Mouse (Mus musculus): ENCODE measurements around the gene Cirbp.

Cirbp gene

DNA sequence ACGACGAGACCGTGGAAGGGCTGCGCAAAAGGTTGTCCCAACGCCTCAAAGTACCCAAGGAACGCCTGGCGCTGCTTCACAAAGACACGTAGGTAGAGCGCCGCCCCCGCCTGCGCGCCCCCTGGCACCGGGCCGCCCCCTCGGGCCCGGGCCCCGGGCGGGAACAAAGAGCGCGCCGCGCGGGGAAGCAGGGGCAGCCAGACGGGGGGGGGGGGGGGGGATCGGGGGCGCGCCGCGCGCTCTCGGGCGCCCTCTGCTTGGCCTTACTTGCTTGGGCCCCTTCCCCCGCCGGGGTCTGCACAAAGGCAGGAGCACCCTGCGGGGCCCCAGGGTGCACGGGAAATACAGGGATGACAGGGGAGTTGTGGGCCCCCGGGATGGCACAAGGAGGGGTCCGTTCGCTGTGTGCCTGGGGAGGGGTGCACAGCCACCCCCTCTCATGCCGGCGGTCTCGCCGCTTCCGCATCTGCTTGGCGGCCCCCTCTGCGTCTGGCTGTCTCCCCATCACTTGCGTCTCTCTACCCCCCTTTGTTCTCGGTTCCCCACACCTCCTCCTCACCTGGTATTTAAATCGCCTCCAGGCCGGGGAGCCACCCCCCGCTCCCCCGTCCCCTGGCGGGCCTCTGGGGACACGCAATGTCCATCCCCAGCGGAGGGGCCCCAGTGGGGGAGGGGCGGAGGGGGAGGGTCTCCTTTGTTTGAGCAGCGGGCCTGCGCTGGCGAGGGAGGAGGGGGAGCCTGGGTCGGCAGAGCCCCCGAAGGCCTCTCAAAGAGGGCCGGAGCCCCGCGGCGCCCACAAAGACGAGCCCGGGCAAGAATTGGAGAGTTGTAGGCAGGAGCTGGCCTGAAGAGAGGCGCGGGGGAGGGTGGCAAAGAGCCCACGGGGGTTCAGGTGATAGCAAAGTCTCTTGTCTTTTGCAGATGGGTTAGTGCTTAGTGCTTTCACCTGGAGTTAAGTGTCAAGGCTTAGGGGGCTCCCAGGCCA is 15.3 kb upstream of the Cirbp start:
- DNase-seq (ENCODE audit: low spot score), result no peak

DNA sequence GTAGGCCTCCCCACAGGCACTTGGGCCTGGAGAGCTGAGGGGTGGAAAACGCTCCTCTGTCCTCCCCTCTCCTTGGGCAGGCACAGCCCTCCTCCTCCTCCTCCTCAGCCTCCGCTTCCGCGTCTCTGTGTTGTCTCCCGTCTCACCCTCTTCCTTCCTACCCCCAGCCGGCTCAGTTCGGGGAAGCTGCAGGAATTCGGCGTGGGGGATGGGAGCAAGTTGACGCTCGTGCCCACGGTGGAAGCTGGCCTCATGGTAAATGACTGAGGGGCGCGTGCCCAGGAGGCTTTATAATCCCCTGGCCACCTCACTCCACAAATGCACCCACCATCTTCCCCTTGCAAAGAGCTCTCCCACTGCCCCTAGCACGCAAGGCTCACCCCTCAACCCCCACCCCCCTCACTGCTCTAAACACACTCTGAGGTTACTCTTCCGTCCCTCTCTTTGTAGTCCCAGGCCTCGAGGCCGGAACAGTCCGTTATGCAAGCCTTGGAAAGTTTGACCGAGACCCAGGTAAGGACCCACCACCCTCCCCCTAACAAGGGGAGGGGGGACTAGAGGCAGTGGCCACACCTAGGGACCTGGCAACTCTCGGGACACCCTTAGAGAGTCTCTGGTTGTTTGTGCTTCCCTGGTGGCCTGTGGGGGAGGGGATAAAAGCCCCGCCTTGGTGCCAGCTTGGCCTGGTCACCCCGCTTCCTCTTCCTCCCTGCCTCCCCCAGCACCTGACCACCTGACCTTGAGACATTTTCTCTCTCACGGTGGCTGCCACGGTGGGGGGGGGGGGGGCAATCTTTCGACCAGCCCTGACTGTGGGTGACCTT is 14.4 kb upstream of the Cirbp start:
- no peak for DNase-seq (ENCODE audit: low spot score)

DNA sequence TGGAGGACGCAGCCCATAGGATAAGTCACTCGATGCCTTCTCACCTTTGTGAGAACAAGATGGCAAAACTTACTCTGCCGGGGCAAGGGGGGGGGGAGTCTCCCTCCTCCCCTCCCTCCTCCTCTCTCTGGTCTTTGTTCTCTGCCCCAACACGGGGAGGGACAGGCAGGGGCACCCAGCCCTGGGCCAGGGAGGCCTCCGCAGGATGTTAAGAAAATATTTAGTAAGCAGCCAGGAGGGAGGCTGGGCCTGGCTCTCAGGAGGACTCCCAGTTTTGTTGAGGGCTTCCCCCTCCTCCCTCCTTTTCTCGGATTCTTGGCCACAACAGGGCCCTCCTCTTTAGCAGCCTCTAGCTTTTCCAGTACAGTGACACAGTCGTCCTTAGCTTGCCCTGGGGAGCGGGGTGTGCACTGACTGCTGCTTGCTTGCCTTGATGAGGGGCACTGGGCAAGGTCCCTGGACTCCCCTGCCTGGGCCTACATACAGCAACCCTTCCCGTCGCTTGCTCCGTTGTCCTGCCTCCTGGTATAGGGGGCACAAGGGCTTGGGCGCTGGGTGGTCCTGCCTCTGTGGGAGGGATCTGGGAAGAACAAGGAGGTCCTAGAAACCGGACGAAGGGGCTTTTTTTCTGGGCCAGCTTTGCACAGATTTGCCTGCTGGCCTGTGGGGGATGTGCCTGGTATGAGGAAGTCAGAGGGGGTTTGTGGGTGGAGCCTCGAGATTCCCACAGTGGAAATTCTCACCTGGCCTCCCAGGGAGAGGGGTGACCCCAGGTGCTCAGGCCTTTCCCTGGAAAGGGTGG is 13.5 kb upstream of the Cirbp start:
- DNase-seq (ENCODE audit: low spot score), result no peak

DNA sequence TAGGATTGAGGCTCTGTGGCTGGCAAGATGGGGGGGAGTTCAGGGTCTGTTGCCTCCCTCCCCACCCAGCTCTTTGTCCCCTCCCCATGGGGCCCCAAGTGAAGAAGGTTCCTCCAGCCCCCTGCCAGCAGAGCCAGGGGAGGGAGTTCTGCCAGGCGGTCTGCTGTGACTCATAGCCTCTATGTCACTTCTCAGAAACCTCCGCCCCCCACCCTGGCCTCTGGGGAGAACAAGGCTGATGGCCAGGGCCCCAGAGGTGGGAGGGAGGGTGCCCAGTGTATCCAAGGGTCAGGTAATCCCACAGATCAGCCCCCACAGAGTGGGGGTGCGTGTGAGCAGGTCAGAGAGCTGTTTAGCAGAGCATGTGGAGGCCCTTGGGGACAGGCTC is 12.9 kb upstream of the Cirbp start:
- DNase-seq (ENCODE audit: low spot score), result no peak

DNA sequence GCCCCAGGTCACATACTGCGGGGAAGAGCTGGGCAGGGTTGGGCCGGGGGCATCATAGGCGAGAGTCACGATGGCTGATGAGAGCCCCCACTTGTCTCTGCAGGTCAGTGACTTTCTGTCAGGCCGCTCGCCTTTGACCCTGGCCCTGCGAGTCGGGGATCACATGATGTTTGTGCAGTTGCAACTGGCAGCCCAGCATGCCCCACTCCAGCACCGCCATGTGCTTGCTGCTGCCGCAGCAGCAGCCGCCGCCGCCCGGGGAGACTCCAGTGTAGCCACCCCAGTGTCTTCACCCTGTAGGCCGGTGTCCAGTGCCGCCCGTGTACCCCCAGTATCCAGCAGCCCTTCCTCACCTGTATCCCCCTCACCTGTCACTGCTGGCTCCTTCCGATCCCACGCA is 12.1 kb upstream of the Cirbp start:
- DNase-seq (ENCODE audit: low spot score), result no peak

DNA sequence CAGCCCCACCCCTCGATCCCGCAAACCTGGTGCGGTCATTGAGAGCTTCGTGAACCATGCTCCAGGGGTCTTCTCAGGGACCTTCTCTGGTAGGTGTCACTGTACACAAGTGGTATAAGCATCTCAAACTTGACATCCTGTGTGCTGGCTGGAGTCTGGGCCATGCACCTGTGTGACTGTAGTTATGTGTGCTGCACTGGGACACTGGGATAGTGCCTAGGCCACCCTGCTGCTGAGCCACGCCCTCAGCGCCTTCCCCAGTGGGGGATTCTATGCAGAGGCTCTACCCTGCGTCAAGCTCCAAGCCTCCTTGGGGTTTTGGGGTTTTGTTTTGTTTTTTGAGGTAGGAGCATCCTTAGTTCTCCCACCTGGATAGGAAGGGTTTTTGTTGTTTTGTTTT is 11.4 kb upstream of the Cirbp start:
- DNase-seq (ENCODE audit: low spot score), result no peak

DNA sequence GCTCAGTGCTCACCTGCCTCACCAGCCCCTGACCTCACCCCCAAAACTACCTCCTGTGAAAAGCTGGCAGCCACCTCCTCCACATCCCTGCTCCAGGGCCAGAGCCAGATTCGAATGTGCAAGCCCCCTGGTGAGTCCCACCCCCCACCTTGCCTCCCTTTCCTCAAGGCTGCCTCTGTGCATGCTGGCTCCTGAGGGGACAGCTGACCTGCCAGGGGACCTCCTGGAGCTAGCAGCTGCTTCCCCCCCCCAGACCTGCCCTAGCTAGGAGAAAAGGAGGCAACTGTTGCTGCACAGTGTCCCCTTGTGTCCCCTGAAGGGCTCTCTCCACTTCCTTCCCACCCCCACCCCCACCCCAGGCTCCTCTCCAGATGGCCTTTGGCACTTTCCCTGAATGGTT is 10.5 kb upstream of the Cirbp start:
- DNase-seq (ENCODE audit: low spot score), result no peak

DNA sequence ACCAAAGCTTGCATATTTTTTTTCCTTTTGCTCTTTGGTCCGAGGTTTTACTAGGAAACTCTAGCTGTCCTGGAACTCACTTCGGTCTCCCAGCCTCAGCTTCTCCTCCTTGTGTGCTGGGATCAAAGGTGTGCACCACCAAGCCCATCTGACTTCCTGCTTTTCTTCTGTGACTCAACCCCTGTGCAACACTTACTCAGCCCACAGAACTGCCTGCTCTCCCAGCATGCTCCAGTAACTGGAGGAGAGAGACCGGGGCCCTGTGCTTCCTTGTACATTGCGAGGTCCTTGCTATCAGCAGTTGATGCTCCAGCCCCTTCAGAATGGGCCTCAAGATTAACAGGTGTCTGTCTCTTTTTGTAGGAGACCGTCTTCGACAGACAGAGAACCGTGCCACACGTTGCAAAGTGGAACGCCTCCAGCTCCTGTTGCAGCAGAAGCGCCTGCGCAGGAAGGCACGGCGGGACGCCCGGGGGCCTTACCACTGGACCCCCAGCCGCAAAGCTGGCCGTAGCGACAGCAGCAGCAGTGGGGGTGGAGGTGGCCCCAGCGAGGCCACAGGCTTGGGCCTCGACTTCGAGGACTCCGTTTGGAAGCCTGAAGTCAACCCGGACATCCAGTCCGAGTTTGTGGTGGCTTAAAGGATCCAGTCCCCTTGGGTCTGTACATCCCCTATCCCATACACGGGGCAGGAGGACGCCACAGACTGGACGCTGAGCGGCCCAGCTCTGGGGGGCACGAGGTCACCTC is 9.6 kb upstream of the Cirbp start:
- DNase-seq (ENCODE audit: low spot score), result no peak

DNA sequence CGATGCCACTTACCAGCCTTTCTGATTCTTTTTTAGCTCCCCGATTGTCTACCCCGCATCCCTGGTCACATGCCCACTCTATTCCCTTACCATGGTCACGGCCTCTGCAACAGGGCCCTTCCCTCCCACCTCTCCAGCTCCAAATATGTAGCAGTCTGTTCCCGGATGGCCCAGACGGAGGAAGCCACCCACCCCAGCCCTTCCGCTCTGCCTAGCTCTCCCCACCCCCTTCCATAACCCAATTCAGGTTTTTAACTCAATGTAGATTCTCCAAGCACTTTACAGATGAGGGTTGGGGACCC is 9.1 kb upstream of the Cirbp start:
- DNase-seq (ENCODE audit: low spot score), result no peak

DNA sequence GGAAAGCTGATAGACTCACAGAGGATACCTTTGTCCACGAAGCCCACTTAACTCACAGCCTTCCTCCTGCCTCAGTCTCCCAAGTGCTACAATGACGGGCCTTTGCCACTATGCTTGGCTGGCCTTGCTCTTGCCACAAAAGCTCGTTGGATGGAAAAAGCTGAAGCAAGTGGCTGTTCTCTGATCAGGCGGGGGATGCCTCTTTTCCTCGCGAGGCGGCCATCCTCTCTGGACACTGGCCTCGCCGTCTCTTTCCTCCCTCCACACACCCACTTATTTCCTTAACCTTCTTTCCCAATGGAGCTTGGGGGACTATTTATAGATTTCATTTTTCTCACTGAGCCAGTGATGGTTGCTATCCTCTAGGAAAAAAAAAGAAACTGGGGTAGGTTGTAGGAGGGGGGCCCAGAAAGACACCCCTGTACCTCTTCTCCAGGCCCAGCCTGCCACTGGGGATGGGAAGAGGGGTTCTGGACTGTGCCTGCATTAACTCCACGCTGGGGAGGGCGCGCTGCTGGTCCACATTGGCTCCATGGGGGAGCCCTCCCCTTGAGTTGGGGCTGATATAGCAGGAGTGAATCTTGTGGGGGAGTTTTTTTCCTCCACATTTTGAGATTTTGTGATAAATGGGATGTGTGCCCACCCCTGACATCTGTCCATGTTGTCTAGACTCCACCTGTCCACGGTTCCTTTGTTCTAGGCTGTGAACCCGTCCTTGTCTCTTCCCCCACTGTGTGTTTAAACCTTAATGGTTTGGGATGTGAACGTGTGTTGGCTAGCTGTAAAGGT is 8.4 kb upstream of the Cirbp start:
- DNase-seq (ENCODE audit: low spot score), result no peak

DNA sequence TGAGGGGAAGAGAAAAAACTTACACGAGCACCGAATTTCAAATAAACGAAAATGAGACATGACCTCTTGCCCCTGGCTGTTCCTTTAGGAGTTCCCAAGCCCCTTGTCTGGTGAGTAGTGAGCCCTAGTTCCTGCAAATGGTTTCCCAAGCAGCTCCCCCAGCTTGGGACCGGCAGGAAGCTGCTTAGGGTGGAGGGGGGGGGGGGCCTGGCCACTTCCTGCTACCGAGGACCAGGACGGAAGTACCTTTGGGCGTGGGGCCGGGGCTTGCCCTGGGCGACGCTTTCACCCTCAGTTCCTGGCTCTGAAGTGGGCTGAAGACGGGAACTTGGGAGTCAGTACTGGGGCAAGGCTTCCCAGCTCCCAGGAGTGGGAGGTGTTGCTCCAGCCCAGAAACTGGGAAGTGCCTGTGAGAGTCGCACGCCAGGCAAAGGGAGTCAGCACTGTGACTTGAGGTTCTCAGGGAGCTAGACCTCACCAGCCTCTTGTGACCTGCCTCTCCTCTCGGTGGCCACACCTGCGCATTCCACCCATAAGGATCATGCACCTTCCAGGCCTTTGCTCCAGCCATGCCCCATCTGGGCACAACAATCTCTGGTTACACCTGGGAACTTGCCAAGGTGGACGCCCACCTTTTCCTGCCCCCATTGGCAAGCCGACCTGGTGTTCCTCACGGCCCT is 7.3 kb upstream of the Cirbp start:
- no peak for DNase-seq (ENCODE audit: low spot score)

DNA sequence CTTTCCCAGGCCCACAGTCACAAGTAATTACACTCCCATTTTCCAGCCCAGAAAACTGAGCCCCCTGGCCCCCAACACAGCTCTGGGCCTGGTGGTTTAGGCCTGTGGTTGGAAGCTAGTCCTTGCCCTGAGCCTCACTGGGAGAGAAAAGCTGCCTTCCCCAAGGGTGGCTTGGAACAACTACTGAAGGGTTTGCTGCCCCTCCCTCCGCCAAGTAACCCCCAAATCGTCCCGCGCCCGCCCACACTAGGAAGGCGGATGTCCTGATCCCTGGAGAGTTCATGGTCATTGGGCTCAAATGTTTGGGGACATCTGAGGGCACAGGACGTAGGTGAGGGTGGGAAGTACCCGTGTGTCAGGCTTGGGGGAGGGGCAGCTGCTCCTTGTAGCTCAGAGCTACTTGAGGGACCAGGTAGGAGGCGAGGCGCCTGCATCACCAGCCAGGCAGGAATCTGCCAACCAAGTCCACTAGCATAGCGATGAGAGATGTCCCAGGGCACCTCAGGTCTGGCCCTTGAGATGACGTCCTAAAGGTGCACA is 6.7 kb upstream of the Cirbp start:
- DNase-seq (ENCODE audit: low spot score), result no peak

DNA sequence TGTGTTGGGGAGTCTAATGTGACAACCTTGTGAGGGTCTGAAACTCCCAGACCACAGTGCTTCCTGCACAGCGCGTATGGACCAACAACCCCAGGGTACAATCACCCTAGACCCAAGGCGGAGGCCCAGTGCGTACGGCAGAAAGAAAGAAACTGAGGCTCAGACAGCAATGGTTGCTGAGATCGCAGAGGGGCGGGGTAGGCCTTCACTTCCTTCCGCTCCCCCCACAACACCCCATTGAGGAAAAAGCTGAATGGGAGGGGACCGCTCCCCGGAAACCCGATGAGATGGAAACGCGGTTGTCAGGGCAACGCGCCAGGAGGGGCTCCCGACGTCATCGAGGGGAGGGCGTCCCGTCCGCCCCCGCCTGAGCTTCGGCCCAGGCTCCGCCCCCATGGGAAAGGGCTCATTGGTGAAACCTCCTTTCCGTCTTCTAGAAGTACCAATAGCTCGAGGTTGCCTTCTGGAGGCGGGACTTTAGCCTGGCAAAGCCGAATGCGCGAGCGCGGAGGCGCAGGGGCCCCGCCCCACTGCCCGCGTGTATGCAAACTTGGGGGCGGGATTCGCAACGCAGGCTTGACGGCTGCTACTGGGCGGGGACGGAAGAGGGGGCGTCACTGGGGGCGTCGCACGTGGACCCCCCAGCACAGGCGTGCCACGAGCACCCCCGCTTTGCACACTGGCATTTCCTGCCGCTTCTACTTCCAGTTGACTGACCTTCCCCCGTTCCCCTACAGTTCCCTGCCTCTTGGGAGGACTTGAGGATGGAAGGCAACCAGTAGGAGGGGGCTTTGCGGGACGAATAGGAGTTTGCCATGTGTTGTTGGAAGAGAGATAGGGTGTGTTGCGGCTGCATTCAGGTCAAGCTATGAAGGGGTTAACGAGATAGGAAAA is 6.0 kb upstream of the Cirbp start:
- peak; percentile 99 for DNase-seq (ENCODE audit: low spot score)

DNA sequence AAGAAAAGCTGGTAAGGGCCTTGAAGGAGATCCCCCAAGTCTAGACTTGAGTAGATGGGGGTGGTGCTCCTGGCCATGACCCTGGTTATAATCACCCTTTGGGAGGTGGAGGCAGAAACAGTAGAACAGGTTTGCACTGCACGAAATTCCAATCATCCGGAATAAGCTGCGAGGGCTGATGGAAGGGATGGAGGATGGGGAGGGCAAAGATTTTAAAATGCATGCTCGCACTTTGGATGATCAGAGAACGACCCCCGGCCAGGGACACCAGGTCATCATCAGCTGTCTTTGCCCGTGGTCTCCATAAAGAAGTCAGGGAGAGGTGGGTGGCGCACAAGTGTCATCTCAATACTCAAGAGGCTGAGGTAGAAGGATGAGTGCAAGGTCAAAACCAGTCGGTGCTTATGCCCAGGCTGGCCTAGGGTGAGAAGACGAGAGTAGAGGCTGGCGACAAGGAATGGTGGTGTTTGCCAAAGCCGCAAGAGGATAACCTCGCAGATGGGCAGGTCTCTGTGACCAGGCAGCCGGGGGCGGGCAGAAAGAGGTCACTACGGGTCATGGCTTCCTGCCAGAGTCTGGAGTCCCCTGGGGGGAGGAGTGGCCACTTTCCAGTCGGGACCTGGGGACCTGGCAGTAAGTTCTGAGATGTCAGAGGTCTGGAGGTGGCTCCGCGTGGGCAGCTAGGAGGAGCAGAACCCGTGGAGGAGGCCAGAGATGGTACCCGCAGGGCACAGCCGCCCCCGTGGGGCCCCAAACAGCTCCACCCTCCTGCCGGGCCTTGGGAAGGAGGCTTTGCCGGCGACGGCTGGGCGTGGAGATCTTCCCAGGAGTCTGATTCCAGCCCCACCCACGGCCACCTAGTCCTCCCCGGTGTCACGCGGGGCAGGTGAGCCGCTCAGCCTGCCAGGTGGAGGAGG is 5.1 kb upstream of the Cirbp start:
- no peak for DNase-seq (ENCODE audit: low spot score)

DNA sequence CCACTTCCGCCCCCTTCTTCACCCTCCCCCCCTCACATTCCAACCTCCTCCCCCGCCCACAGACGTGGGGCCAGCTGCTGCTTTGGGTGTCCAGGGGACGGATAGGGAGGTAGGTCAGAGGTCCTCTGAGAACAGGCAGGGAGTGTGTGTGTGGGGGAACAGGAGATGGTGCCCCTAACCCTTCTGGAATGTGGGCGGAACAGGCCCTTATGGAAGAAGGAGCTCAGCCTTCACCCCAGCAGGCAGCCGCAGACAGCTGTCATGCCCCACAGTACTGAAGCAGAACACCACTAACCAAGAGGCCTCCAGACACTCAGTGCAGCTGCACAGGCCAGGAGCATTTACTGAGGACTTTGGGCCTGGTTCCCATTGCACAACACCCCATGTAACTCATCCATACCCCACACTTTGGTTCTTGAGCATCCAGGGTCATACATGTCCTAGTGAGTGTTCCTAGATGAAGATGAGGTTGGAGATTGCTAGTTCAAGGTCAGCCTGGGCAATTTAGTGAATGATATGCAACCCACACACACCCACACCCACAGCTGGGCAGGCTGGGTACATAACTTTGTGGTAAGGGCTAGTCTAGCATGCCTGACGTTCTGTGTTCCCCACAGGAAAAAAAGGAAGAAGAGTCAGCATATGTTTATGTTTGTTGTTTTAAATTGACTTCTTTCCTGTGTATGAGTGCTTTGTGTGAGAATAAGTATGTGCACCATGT is 4.1 kb upstream of the Cirbp start:
- DNase-seq (ENCODE audit: low spot score), result no peak

DNA sequence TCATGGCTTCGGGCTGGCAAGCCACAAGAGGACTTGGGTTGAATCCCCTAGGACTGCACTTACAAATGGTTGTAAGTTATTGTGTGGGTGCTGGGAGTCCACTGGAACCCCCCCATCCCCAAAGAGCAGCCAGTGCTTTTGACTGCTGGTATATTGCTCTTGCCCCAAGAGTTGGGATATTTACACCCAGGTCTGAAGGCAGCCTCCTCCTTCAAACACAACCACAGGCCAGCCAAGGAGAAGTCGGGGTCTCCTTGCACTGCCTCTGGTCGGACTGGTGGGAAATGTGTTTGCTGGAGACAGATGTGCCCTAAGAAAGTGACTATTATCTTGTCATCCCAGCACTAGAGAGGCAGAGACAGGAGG is 3.6 kb upstream of the Cirbp start:
- no peak for DNase-seq (ENCODE audit: low spot score)

DNA sequence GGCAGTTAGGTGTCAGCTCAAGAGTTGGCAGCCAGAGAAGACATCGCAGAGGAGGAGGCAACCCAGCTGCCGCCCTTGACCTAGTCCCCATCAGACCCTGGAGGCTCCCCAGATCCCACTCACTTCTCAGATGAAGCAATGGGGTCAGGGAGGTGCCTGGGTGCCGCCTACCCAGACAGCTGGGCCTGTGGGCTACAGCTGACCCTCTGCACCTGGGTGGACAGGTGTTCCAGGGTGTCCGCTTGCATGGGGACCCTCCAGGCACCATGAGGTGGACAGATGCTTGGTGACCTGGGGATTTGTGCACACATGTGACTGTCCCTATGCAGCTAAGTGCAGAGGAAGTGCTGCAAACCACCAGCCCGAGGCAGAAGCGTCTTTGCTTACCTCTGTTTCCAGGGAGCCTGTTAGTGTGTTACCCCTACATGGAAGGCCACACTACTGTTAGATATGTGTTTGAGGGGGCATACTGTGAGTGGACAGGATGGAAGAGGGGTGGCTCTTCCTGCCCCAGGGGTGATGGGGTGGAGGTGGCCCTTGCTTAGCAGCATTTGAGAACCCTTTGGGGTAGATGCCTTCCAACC is 3.0 kb upstream of the Cirbp start:
- DNase-seq (ENCODE audit: low spot score), result no peak
